Mouse (Mus musculus) MEL (cell line): Measurements from ENCODE around the gene Myo7a. TPM values are rescaled to one million over a fixed set of nuclear protein-coding genes. Genes with fewer than 3 reads are reported as not detected.
A peak's percentile ranks its signal among the peaks of the same experiment; 100 is the strongest.

Source experiments
- DNase-seq: peaks from one replicate; pipeline ENCODE4 v3.0.0; 2011; ENCODE audit warnings: low read depth, low spot score
- H3K27ac ChIP-seq: 2 replicates; pipeline ENCODE4 v1.5.1; 2012; ENCODE audit warnings: low read depth, mild to moderate bottlenecking, control low read depth, low read length, moderate library complexity; ENCODE audit not compliant: control insufficient read depth
- H3K27me3 ChIP-seq, 2 experiments: fragments of 150-350 bp in 1 of 2; sonication (generic) in 1 of 2; 2 replicates each; pipeline ENCODE4 v1.6.1; 2012; ENCODE audit warnings: low read length in 2 of 2, mild to moderate bottlenecking in 2 of 2, improper control_type of control experiment in 1 of 2, moderate library complexity in 1 of 2; ENCODE audit not compliant: insufficient read depth in 2 of 2, control insufficient read depth in 1 of 2
- H3K36me3 ChIP-seq, 2 experiments: 2 replicates each; pipeline ENCODE4 v1.6.1; 2012 to 2014; ENCODE audit warnings: low read length in 2 of 2, improper control_type of control experiment in 1 of 2, inconsistent platforms in 1 of 2, mild to moderate bottlenecking in 1 of 2; ENCODE audit not compliant: insufficient read depth in 2 of 2, control insufficient read depth in 1 of 2
- H3K4me1 ChIP-seq, 2 experiments: fragments of 150-350 bp in 1 of 2; sonication (generic) in 1 of 2; 2 replicates each; pipeline ENCODE4 v1.6.1; 2012; ENCODE audit warnings: low read length in 2 of 2, improper control_type of control experiment in 1 of 2, mild to moderate bottlenecking in 1 of 2; ENCODE audit not compliant: insufficient read depth in 2 of 2, control insufficient read depth in 1 of 2
- H3K4me3 ChIP-seq, 2 experiments: fragments of 150-350 bp in 1 of 2; sonication (generic) in 1 of 2; 2 replicates each; pipeline ENCODE4 v1.5.1; 2012; ENCODE audit warnings: low read depth in 2 of 2, low read length in 2 of 2, mild to moderate bottlenecking in 2 of 2, moderate library complexity in 2 of 2, control low read depth in 1 of 2, improper control_type of control experiment in 1 of 2; ENCODE audit not compliant: control insufficient read depth in 1 of 2, insufficient read depth in 1 of 2
- H3K79me2 ChIP-seq: 2 replicates; pipeline ENCODE4 v1.6.1; 2012; ENCODE audit warnings: mild to moderate bottlenecking, low read length, moderate library complexity; ENCODE audit not compliant: control insufficient read depth, poor library complexity, insufficient read depth
- H3K9ac ChIP-seq: 2 replicates; pipeline ENCODE4 v1.6.1; 2012; ENCODE audit warnings: low read depth, mild to moderate bottlenecking, control low read depth, low read length, moderate library complexity; ENCODE audit not compliant: control insufficient read depth, poor library complexity, severe bottlenecking
- H3K9me3 ChIP-seq: fragments of 150-350 bp; sonication (generic); replicated peaks from 2 replicates; pipeline ENCODE4 v1.6.1; 2012; ENCODE audit warnings: mild to moderate bottlenecking, low read length, improper control_type of control experiment, moderate library complexity; ENCODE audit not compliant: insufficient read depth
- CHD1 ChIP-seq: IDR thresholded peaks from 2 replicates; pipeline ENCODE4 v1.6.1; 2012; ENCODE audit warnings: low read depth, mild to moderate bottlenecking, inconsistent platforms, low read length, improper control_type of control experiment
- CTCF ChIP-seq, 3 experiments: IDR thresholded peaks in 2 of 3; conservative IDR thresholded peaks in 1 of 3; 2 replicates each; pipeline ENCODE4 v1.5.1; 2011 to 2012; ENCODE audit warnings: low read length in 3 of 3, low read depth in 2 of 3, mild to moderate bottlenecking in 2 of 3, improper control_type of control experiment in 1 of 3, inconsistent platforms in 1 of 3, mixed read lengths in 1 of 3, moderate library complexity in 1 of 3; ENCODE audit not compliant: control insufficient read depth in 1 of 3, insufficient read depth in 1 of 3, poor library complexity in 1 of 3, severe bottlenecking in 1 of 3
- E2F4 ChIP-seq: IDR thresholded peaks from 2 replicates; pipeline ENCODE4 v1.6.1; 2011; ENCODE audit warnings: low read depth, low read length, improper control_type of control experiment, borderline replicate concordance
- ELF1 ChIP-seq: IDR thresholded peaks from 2 replicates; pipeline ENCODE4 v1.6.1; 2014; ENCODE audit warnings: low read depth, mild to moderate bottlenecking, inconsistent platforms, low read length, improper control_type of control experiment, moderate library complexity
- EP300 ChIP-seq, 2 experiments: IDR thresholded peaks; 2 replicates each; pipeline ENCODE4 v1.6.1; 2011; ENCODE audit warnings: improper control_type of control experiment in 2 of 2, low read length in 2 of 2, low read depth in 1 of 2, mild to moderate bottlenecking in 1 of 2
- GATA1 ChIP-seq: IDR thresholded peaks from 2 replicates; pipeline ENCODE4 v1.6.1; 2011; ENCODE audit warnings: low read depth, low read length, improper control_type of control experiment
- HCFC1 ChIP-seq: IDR thresholded peaks from 2 replicates; pipeline ENCODE4 v1.6.1; 2012; ENCODE audit warnings: low read depth, mild to moderate bottlenecking, inconsistent platforms, low read length, improper control_type of control experiment, moderate library complexity
- JUND ChIP-seq: IDR thresholded peaks from 2 replicates; pipeline ENCODE4 v1.6.1; 2011; ENCODE audit warnings: low read depth, mild to moderate bottlenecking, improper control_type of control experiment, low read length
- MAFK ChIP-seq: IDR thresholded peaks from 2 replicates; pipeline ENCODE4 v1.6.1; 2011; ENCODE audit warnings: low read depth, mild to moderate bottlenecking, low read length, improper control_type of control experiment, borderline replicate concordance
- MAX ChIP-seq: IDR thresholded peaks from 2 replicates; pipeline ENCODE4 v1.6.1; 2011; ENCODE audit warnings: low read length, improper control_type of control experiment
- MAZ ChIP-seq: IDR thresholded peaks from 2 replicates; pipeline ENCODE4 v1.6.1; 2012; ENCODE audit warnings: low read depth, mild to moderate bottlenecking, inconsistent platforms, low read length, improper control_type of control experiment
- MEF2A ChIP-seq: IDR thresholded peaks from 2 replicates; pipeline ENCODE4 v1.6.1; 2014; ENCODE audit warnings: low read depth, mild to moderate bottlenecking, inconsistent platforms, low read length, improper control_type of control experiment; ENCODE audit not compliant: poor library complexity, insufficient replicate concordance, severe bottlenecking; ENCODE audit errors: extremely low read depth
- MXI1 ChIP-seq: IDR thresholded peaks from 2 replicates; pipeline ENCODE4 v1.6.1; 2011; ENCODE audit warnings: mild to moderate bottlenecking, low read depth, low read length, improper control_type of control experiment
- MYC ChIP-seq: IDR thresholded peaks from 2 replicates; pipeline ENCODE4 v1.6.1; 2011; ENCODE audit warnings: low read depth, mild to moderate bottlenecking, low read length, improper control_type of control experiment, moderate library complexity
- NRF1 ChIP-seq: IDR thresholded peaks from 2 replicates; pipeline ENCODE4 v1.6.1; 2014; ENCODE audit warnings: low read depth, mild to moderate bottlenecking, inconsistent platforms, low read length, improper control_type of control experiment, moderate library complexity; ENCODE audit not compliant: poor library complexity, insufficient read depth, severe bottlenecking
- POLR2A ChIP-seq, 2 experiments: IDR thresholded peaks; 2 replicates each; pipeline ENCODE4 v1.6.1; 2011 to 2012; ENCODE audit warnings: low read length in 2 of 2, mild to moderate bottlenecking in 2 of 2, control low read depth in 1 of 2, improper control_type of control experiment in 1 of 2, low read depth in 1 of 2, moderate library complexity in 1 of 2; ENCODE audit not compliant: control insufficient read depth in 1 of 2, insufficient read depth in 1 of 2, poor library complexity in 1 of 2
- SMC3 ChIP-seq: IDR thresholded peaks from 2 replicates; pipeline ENCODE4 v1.6.1; 2011; ENCODE audit warnings: low read depth, low read length, improper control_type of control experiment
- TAL1 ChIP-seq: IDR thresholded peaks from 2 replicates; pipeline ENCODE4 v1.6.1; 2012; ENCODE audit warnings: mild to moderate bottlenecking, inconsistent platforms, low read length, moderate library complexity, mixed read lengths
- TBP ChIP-seq: IDR thresholded peaks from 2 replicates; pipeline ENCODE4 v1.8.0; 2011; ENCODE audit warnings: low read depth, low read length, improper control_type of control experiment
- UBTF ChIP-seq: IDR thresholded peaks from 2 replicates; pipeline ENCODE4 v1.6.1; 2012; ENCODE audit warnings: low read depth, mild to moderate bottlenecking, inconsistent platforms, low read length, improper control_type of control experiment, moderate library complexity, borderline replicate concordance; ENCODE audit not compliant: insufficient read depth
- USF2 ChIP-seq, 2 experiments: IDR thresholded peaks; 2 replicates each; pipeline ENCODE4 v1.6.1; 2011 to 2012; ENCODE audit warnings: improper control_type of control experiment in 2 of 2, low read length in 2 of 2, borderline replicate concordance in 1 of 2, inconsistent platforms in 1 of 2, low read depth in 1 of 2, mild to moderate bottlenecking in 1 of 2; ENCODE audit not compliant: insufficient read depth in 1 of 2
- ZC3H11A ChIP-seq: IDR thresholded peaks from 2 replicates; pipeline ENCODE4 v1.6.1; 2012; ENCODE audit warnings: low read depth, mild to moderate bottlenecking, inconsistent platforms, low read length, improper control_type of control experiment
- ZKSCAN1 ChIP-seq: IDR thresholded peaks from 2 replicates; pipeline ENCODE4 v1.6.1; 2012; ENCODE audit warnings: low read depth, mild to moderate bottlenecking, inconsistent platforms, low read length, improper control_type of control experiment, moderate library complexity
- ZNF384 ChIP-seq: IDR thresholded peaks from 2 replicates; pipeline ENCODE4 v1.6.1; 2012; ENCODE audit warnings: low read depth, mild to moderate bottlenecking, inconsistent platforms, low read length, improper control_type of control experiment
- polyA plus RNA-seq, 2 experiments: library from polyadenylated mRNA; stranded (reverse) in 1 of 2; unstranded in 1 of 2; fragments of >175 nt in 1 of 2; fragments of >200 nt in 1 of 2; gene quantifications; 2 replicates each; pipeline versions ENCODE4 v1.2.1 to v1.2.4; 2012; ENCODE audit warnings: low replicate concordance in 2 of 2, low read depth in 1 of 2; ENCODE audit not compliant: insufficient read length in 2 of 2, insufficient read depth in 1 of 2, missing spikeins in 1 of 2
- total RNA-seq: library from RNA; depleted of rRNA; stranded (reverse); fragments of 300-350 nt; gene quantifications from 2 replicates; pipeline ENCODE4 v1.2.3, GENCODE M21; 2012

Gene Myo7a
- total and polyA plus RNA-seq, 3 experiments, result 1.4 to 7.5 TPM; not detected in 1

DNA sequence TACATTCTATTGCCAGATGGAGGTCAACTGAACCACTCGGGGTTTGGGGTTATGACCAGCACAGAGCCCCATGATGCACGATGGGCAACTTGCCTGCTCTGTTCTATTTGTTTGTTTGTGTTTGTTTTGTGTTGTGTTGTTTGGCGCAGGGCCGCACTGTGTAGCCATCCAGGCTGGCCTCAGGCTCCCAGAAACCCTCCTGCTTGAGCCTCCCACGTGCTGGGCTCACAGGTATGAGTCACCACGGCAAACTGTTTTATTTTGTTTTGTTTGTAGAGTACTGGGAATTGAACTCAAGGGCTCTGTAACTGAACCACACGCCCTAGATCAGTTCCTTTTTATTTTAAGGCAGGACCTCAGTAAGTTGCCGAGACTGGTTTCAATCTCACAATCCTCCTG lies 27.1 kb upstream of the Myo7a start:
- Histone ChIP-seq H3K9ac (no peak overlapping the region), H3K36me3 (no peaks in the 10 kb centered on the region), H3K27ac (no peak overlapping the region), H3K4me1 (no peaks in the 10 kb centered on the region), H3K9me3 (no peaks in the 10 kb centered on the region), H3K4me3 (no peak overlapping the region), H3K27me3 (no peaks in the 10 kb centered on the region), H3K79me2 (no peaks in the 10 kb centered on the region)
- DNase-seq, result peak; percentile 10
- TF ChIP-seq TBP, result no peak
- no peak for TF ChIP-seq HCFC1
- TF ChIP-seq MEF2A, result no peak
- no peak for TF ChIP-seq MYC
- no peak for TF ChIP-seq MXI1
- no peak for TF ChIP-seq SMC3
- TF ChIP-seq TAL1, result no peak
- no peak for TF ChIP-seq ZC3H11A
- no peak for TF ChIP-seq MAZ
- TF ChIP-seq NRF1, result no peak
- TF ChIP-seq MAX, result no peak
- TF ChIP-seq GATA1, result no peak
- no peak for TF ChIP-seq MAFK
- TF ChIP-seq CHD1, result no peak
- no peak for TF ChIP-seq ELF1
- TF ChIP-seq USF2 (IDR thresholded peaks at IDR 0.05; ENCODE audit: borderline replicate concordance in 1 of 2, insufficient read depth in 1 of 2, low read depth in 1 of 2, low read length in 2 of 2), result no peak
- no peak for TF ChIP-seq POLR2A (IDR thresholded peaks at IDR 0.05; ENCODE audit: control insufficient read depth in 1 of 2, insufficient read depth in 1 of 2, low read depth in 1 of 2, low read length in 2 of 2, poor library complexity in 1 of 2)
- no peak for TF ChIP-seq JUND
- no peak for TF ChIP-seq CTCF (IDR thresholded peaks at IDR 0.05 in 2 of 3, conservative IDR thresholded peaks at IDR 0.05 in 1 of 3; ENCODE audit: control insufficient read depth in 1 of 3, insufficient read depth in 1 of 3, low read depth in 2 of 3, low read length in 3 of 3, poor library complexity in 1 of 3, severe bottlenecking in 1 of 3)

GRCm38 (mm10) chr7:98145842-98146446 lies 26.6 kb upstream of the Myo7a start:
- TF ChIP-seq MAZ (no peak), ZNF384 (no peak), EP300 (IDR thresholded peaks at IDR 0.05; ENCODE audit: low read depth in 1 of 2, low read length in 2 of 2) (no peak), NRF1 (no peak), SMC3 (no peak), MAFK (no peak), UBTF (no peak), TAL1 (no peak), E2F4 (no peak), JUND (no peak), ZKSCAN1 (no peak)
- TF ChIP-seq, all 39 proteins: peak for 0
- no peak overlapping the region for H3K9ac ChIP-seq
- no peak overlapping the region for H3K27ac ChIP-seq
- H3K4me1 ChIP-seq, result no peaks in the 10 kb centered on the region
- H3K79me2 ChIP-seq, result no peaks in the 10 kb centered on the region
- H3K27me3 ChIP-seq, result no peaks in the 10 kb centered on the region
- no peaks in the 10 kb centered on the region for H3K9me3 ChIP-seq
- no peaks in the 10 kb centered on the region for H3K36me3 ChIP-seq
- H3K4me3 ChIP-seq, result no peak overlapping the region
- DNase-seq, result no peak
